Mouse (Mus musculus): Measurements from ENCODE around the gene Cgas. TPM values are rescaled to one million over a fixed set of nuclear protein-coding genes. Genes with fewer than 3 reads are reported as not detected.

Gene Cgas
- total RNA-seq, 2 experiments from 2014 or later: 0.66 to 0.83 TPM

- DNase-seq (ENCODE audit: extremely low spot score in 1 of 2, low spot score in 2 of 2): no peak
- intact Hi-C loops (cut with DNase I): no loop called here
Observed at GRCm38 (mm10) chr9:78473588-78473987, 30.6 kb upstream of the Cgas start.

GRCm38 (mm10) chr9:78465725-78466124, 22.7 kb upstream of the Cgas start:
- intact Hi-C loops (cut with DNase I): no loop called here
- no peak for DNase-seq (ENCODE audit: extremely low spot score in 1 of 2, low spot score in 2 of 2)

- no peak for DNase-seq (ENCODE audit: extremely low spot score in 1 of 2, low spot score in 2 of 2)
- intact Hi-C loops (cut with DNase I): no loop called here
Observed at GRCm38 (mm10) chr9:78463337-78463736, 20.3 kb upstream of the Cgas start.

- DNase-seq (ENCODE audit: extremely low spot score in 1 of 2, low spot score in 2 of 2): no peak
- intact Hi-C loops (cut with DNase I): no loop called here
Observed at GRCm38 (mm10) chr9:78457026-78457425, 14.0 kb upstream of the Cgas start.

- DNase-seq (ENCODE audit: extremely low spot score in 1 of 2, low spot score in 2 of 2): peak in 1 of 2 experiments; percentile 32
- intact Hi-C loops (cut with DNase I): no loop called here
Observed at GRCm38 (mm10) chr9:78451382-78451781, 8.3 kb upstream of the Cgas start.

- intact Hi-C loops (cut with DNase I): no loop called here
- DNase-seq (ENCODE audit: extremely low spot score in 1 of 2, low spot score in 2 of 2): no peak
Observed at GRCm38 (mm10) chr9:78450404-78450803, 7.4 kb upstream of the Cgas start.

GRCm38 (mm10) chr9:78447973-78448873, 5.2 kb upstream of the Cgas start, which contains the start of the genes Mto1 and Gm17324:
Mto1 (plus strand) TSS chr9:78448208.
Gm17324 (minus strand) TSS chr9:78448786.
- intact Hi-C loops (cut with DNase I): no loop called here
- DNase-seq (ENCODE audit: extremely low spot score in 1 of 2, low spot score in 2 of 2): peak; percentile 82 to 91

GRCm38 (mm10) chr9:78447606-78447972, 4.6 kb upstream of the Cgas start:
- intact Hi-C loops (cut with DNase I): no loop called here
- no peak for DNase-seq (ENCODE audit: extremely low spot score in 1 of 2, low spot score in 2 of 2)

- DNase-seq (ENCODE audit: extremely low spot score in 1 of 2, low spot score in 2 of 2): no peak
- intact Hi-C loops (cut with DNase I): no loop called here
Observed at GRCm38 (mm10) chr9:78442237-78442578, 829 bp downstream of the Cgas start.

- intact Hi-C loops (cut with DNase I): no loop called here
- no peak for DNase-seq (ENCODE audit: extremely low spot score in 1 of 2, low spot score in 2 of 2)
Observed at GRCm38 (mm10) chr9:78439426-78439825, 3.6 kb downstream of the Cgas start.

GRCm38 (mm10) chr9:78432471-78432870, 10.6 kb downstream of the Cgas start:
- intact Hi-C loops (cut with DNase I): no loop called here
- DNase-seq (ENCODE audit: extremely low spot score in 1 of 2, low spot score in 2 of 2): no peak

- intact Hi-C loops (cut with DNase I): no loop called here
- DNase-seq (ENCODE audit: extremely low spot score in 1 of 2, low spot score in 2 of 2): no peak
Observed at GRCm38 (mm10) chr9:78430486-78430885, 12.6 kb downstream of the Cgas start.

GRCm38 (mm10) chr9:78429551-78429950, 13.5 kb downstream of the Cgas start:
- no peak for DNase-seq (ENCODE audit: extremely low spot score in 1 of 2, low spot score in 2 of 2)
- intact Hi-C loops (cut with DNase I): no loop called here

GRCm38 (mm10) chr9:78428870-78429432, 14.1 kb downstream of the Cgas start:
- DNase-seq (ENCODE audit: extremely low spot score in 1 of 2, low spot score in 2 of 2): no peak
- intact Hi-C loops (cut with DNase I): no loop called here

- DNase-seq (ENCODE audit: extremely low spot score in 1 of 2, low spot score in 2 of 2): no peak
- intact Hi-C loops (cut with DNase I): no loop called here
Observed at GRCm38 (mm10) chr9:78428185-78428584, 14.9 kb downstream of the Cgas start.

GRCm38 (mm10) chr9:78427362-78427781, 15.7 kb downstream of the Cgas start:
- intact Hi-C loops (cut with DNase I): no loop called here
- DNase-seq (ENCODE audit: extremely low spot score in 1 of 2, low spot score in 2 of 2): no peak

GRCm38 (mm10) chr9:78401596-78401995, 41.4 kb downstream of the Cgas start:
- intact Hi-C loops (cut with DNase I): no loop called here
- DNase-seq (ENCODE audit: extremely low spot score in 1 of 2, low spot score in 2 of 2): no peak

GRCm38 (mm10) chr9:78400570-78400969, 42.5 kb downstream of the Cgas start:
- intact Hi-C loops (cut with DNase I): no loop called here
- no peak for DNase-seq (ENCODE audit: extremely low spot score in 1 of 2, low spot score in 2 of 2)

GRCm38 (mm10) chr9:78396517-78396916, 46.5 kb downstream of the Cgas start:
- intact Hi-C loops (cut with DNase I): no loop called here
- no peak for DNase-seq (ENCODE audit: extremely low spot score in 1 of 2, low spot score in 2 of 2)

- peak; percentile 4 to 67 for DNase-seq (ENCODE audit: extremely low spot score in 1 of 2, low spot score in 2 of 2)
- intact Hi-C loops (cut with DNase I): no loop called here
Observed at GRCm38 (mm10) chr9:78395630-78396351, 47.2 kb downstream of the Cgas start, which contains the start of gene Ddx43. Ddx43 (plus strand) TSS chr9:78395777.

Measured in left cerebral cortex, postnatal 10 days (tissue).